Mouse (Mus musculus): ENCODE measurements around the gene Gm9747.

The Gm9747 gene

GRCm38 (mm10) chr1:82253789-82254445 is 21.0 kb downstream of the Gm9747 start:
- DNase-seq (ENCODE audit: inconsistent age in 2 of 2, low spot score in 1 of 2), result no peak

- peak in 1 of 2 experiments; percentile 67 for DNase-seq (ENCODE audit: inconsistent age in 2 of 2, low spot score in 1 of 2)
Observed at GRCm38 (mm10) chr1:82257457-82257856, 24.5 kb downstream of the Gm9747 start.

GRCm38 (mm10) chr1:82258331-82258730 is 25.4 kb downstream of the Gm9747 start:
- DNase-seq (ENCODE audit: inconsistent age in 2 of 2, low spot score in 1 of 2), result no peak

- DNase-seq (ENCODE audit: inconsistent age in 2 of 2, low spot score in 1 of 2), result no peak
Observed at GRCm38 (mm10) chr1:82260055-82260454, 27.1 kb downstream of the Gm9747 start.

GRCm38 (mm10) chr1:82261053-82261618 is 28.2 kb downstream of the Gm9747 start:
- no peak for DNase-seq (ENCODE audit: inconsistent age in 2 of 2, low spot score in 1 of 2)

GRCm38 (mm10) chr1:82261638-82262037 is 28.7 kb downstream of the Gm9747 start:
- DNase-seq (ENCODE audit: inconsistent age in 2 of 2, low spot score in 1 of 2), result no peak

- DNase-seq (ENCODE audit: inconsistent age in 2 of 2, low spot score in 1 of 2), result no peak
Observed at GRCm38 (mm10) chr1:82262331-82262730, 29.4 kb downstream of the Gm9747 start.

- no peak for DNase-seq (ENCODE audit: inconsistent age in 2 of 2, low spot score in 1 of 2)
Observed at GRCm38 (mm10) chr1:82267547-82267946, 34.6 kb downstream of the Gm9747 start.

- no peak for DNase-seq (ENCODE audit: inconsistent age in 2 of 2, low spot score in 1 of 2)
Observed at GRCm38 (mm10) chr1:82272231-82272630, 39.3 kb downstream of the Gm9747 start.

GRCm38 (mm10) chr1:82273529-82273928 is 40.6 kb downstream of the Gm9747 start:
- DNase-seq (ENCODE audit: inconsistent age in 2 of 2, low spot score in 1 of 2), result peak in 1 of 2 experiments; percentile 56

GRCm38 (mm10) chr1:82274361-82274760 is 41.4 kb downstream of the Gm9747 start:
- no peak for DNase-seq (ENCODE audit: inconsistent age in 2 of 2, low spot score in 1 of 2)

- peak in 1 of 2 experiments; percentile 38 for DNase-seq (ENCODE audit: inconsistent age in 2 of 2, low spot score in 1 of 2)
Observed at GRCm38 (mm10) chr1:82279768-82280167, 46.9 kb downstream of the Gm9747 start.

GRCm38 (mm10) chr1:82281823-82282222 is 48.9 kb downstream of the Gm9747 start:
- DNase-seq (ENCODE audit: inconsistent age in 2 of 2, low spot score in 1 of 2), result peak in 1 of 2 experiments; percentile 71

GRCm38 (mm10) chr1:82282992-82283611 is 50.2 kb downstream of the Gm9747 start:
- DNase-seq (ENCODE audit: inconsistent age in 2 of 2, low spot score in 1 of 2), result peak; percentile 93 to 97

- DNase-seq (ENCODE audit: inconsistent age in 2 of 2, low spot score in 1 of 2), result peak; percentile 41 to 88
Observed at GRCm38 (mm10) chr1:82283901-82284301, 51.0 kb downstream of the Gm9747 start.

- peak in 1 of 2 experiments; percentile 78 for DNase-seq (ENCODE audit: inconsistent age in 2 of 2, low spot score in 1 of 2)
Observed at GRCm38 (mm10) chr1:82284403-82284802, 51.5 kb downstream of the Gm9747 start.
